ENCODE assay signal across 9 mouse cellular contexts in the genomic region with DNA sequence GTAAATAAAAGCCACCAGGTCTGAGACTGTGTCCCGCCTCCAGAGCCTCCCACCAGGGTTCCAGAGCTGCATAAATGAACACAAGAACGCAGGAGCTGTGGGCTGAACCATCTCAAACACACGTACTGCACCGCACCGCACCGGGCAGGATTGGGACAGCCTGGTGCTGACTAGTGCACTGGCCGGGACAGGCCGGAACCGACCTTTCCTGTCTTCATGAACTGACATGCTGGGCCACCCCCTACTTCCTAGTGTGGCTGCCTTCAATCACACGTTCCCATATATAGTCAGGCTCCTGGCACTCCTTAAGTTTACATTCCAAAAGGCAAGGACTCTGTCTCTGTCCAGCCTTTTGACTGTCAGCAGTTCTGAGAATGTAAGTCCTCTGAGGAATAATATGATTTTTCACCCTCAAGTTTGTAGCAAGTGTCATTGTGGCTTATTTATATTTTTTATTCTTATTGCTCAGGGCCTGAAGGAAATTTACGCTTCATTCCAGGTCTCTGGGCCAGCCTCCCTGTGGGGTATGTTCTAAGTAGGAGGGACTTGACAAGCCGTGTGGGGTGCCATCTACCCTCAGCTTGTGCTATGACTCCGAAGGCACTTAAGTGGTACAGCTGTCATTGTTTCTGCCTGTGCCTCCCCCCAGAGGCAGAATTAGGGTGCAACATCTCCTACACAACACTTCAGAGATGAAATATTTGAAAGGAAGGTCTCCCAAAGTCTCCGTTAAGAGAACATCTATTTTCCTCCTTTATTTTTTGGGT. TPM values are rescaled to one million over a fixed set of nuclear protein-coding genes. Genes with fewer than 3 reads are reported as not detected.
DNase-seq lines count a peak whose midpoint lies in the region; ATAC-seq and TF ChIP-seq lines count a peak whose summit lies in the region.
"Had no signal": no experiment of that assay in that cellular context is flagged by ENCODE, and none has a peak within 500 bp of the region (broad histone marks: within the 10 kb centered on the region; RNA-seq: fewer than 3 reads in every experiment).

No protein-coding gene starts in this region.

- peak overlapping the region; percentile 10; the same call in 1 of the 2 replicates for H3K27ac ChIP-seq in midbrain, embryonic 12.5 days (replicated peaks)
- no peak overlapping the region for H3K27ac ChIP-seq in midbrain, embryonic 11.5 days (ENCODE audit: low read depth, low read length)
- peak overlapping the region; percentile 70 for H3K27ac ChIP-seq in liver, postnatal 0 days (ENCODE audit: low read depth)

- no peak for ATAC-seq in midbrain, embryonic 12.5 days (ENCODE audit: low FRiP score, low read depth)
- no peak for ATAC-seq in midbrain, embryonic 11.5 days (ENCODE audit: low FRiP score)
- peak; percentile 57 for ATAC-seq in liver, postnatal 0 days
- no peak for ATAC-seq in CD4-positive, CD25-positive, alpha-beta regulatory T cell, adult 4 months
- ATAC-seq in erythroid progenitor cell, adult 5-6 weeks (replicated peaks; ENCODE audit: low FRiP score, poor library complexity, severe bottlenecking) = no peak

- H3K9me3 ChIP-seq in midbrain, embryonic 12.5 days = no peaks in the 10 kb centered on the region
- no peaks in the 10 kb centered on the region for H3K9me3 ChIP-seq in midbrain, embryonic 11.5 days (ENCODE audit: control insufficient read depth, low read length)
- H3K9me3 ChIP-seq in liver, postnatal 0 days (ENCODE audit: low read length) = no peaks in the 10 kb centered on the region

- H3K4me3 ChIP-seq in midbrain, embryonic 12.5 days = no peak overlapping the region
- no peak overlapping the region for H3K4me3 ChIP-seq in midbrain, embryonic 11.5 days (ENCODE audit: low read depth, low read length)
- H3K4me3 ChIP-seq in liver, postnatal 0 days (ENCODE audit: low read depth, low read length) = no peak overlapping the region
- H3K4me3 ChIP-seq: myocyte had no signal

- no peak overlapping the region for H3K4me2 ChIP-seq in midbrain, embryonic 12.5 days (replicated peaks)
- H3K4me2 ChIP-seq in midbrain, embryonic 11.5 days = no peak overlapping the region
- H3K4me2 ChIP-seq in liver, postnatal 0 days (ENCODE audit: low read depth, low read length) = peak overlapping the region; percentile 2; the same call in 1 of the 2 replicates

- TF ChIP-seq CTCF in liver, postnatal 0 days (IDR thresholded peaks at IDR 0.05; ENCODE audit: low read depth) = peak; percentile 57

- no peak overlapping the region for H3K9ac ChIP-seq in midbrain, embryonic 12.5 days (replicated peaks)
- H3K9ac ChIP-seq in midbrain, embryonic 11.5 days (ENCODE audit: low read length) = no peak overlapping the region
- no peak overlapping the region for H3K9ac ChIP-seq in liver, postnatal 0 days (replicated peaks)

- TF ChIP-seq EP300 in liver, postnatal 0 days (IDR thresholded peaks at IDR 0.05; ENCODE audit: low read depth) = no peak

- DNase-seq in midbrain, embryonic 11.5 days (ENCODE audit: low spot score, missing footprints) = no peak
- DNase-seq in fibroblast of lung, adult 2 months (ENCODE audit: low read depth) = peak; percentile 60
- peak; percentile 49 for DNase-seq in kidney, adult 18-20 months
- DNase-seq in liver, postnatal 0 days = peak; percentile 22
- DNase-seq in cerebellum, postnatal 25 days = no peak

- H3K36me3 ChIP-seq in midbrain, embryonic 12.5 days = peaks cover 13% of the 10 kb centered on the region
- no peaks in the 10 kb centered on the region for H3K36me3 ChIP-seq in midbrain, embryonic 11.5 days (ENCODE audit: control insufficient read depth, insufficient read depth, low read length)
- H3K36me3 ChIP-seq in liver, postnatal 0 days (replicated peaks; ENCODE audit: insufficient read depth, low read length) = no peaks in the 10 kb centered on the region

- no peaks in the 10 kb centered on the region for H3K27me3 ChIP-seq in midbrain, embryonic 12.5 days
- no peaks in the 10 kb centered on the region for H3K27me3 ChIP-seq in midbrain, embryonic 11.5 days (ENCODE audit: control insufficient read depth, insufficient read depth, low read length)
- no peaks in the 10 kb centered on the region for H3K27me3 ChIP-seq in liver, postnatal 0 days (ENCODE audit: insufficient read depth, low read length)

- WGBS in midbrain, embryonic 12.5 days = 77% methylated on average over 14 of the region's 14 CpGs
- 78% methylated on average over 14 of the region's 14 CpGs for WGBS in midbrain, embryonic 11.5 days
- WGBS in liver, postnatal 0 days (ENCODE audit: insufficient replicate concordance) = 48% methylated on average over 14 of the region's 14 CpGs

- H3K4me1 ChIP-seq in midbrain, embryonic 12.5 days = no peaks in the 10 kb centered on the region
- no peaks in the 10 kb centered on the region for H3K4me1 ChIP-seq in midbrain, embryonic 11.5 days (ENCODE audit: control insufficient read depth, insufficient read depth, low read length)
- peaks cover 14% of the 10 kb centered on the region for H3K4me1 ChIP-seq in liver, postnatal 0 days (ENCODE audit: insufficient read depth)

RNA-seq across cellular contexts. Expression of a gene that starts 1.1 kb away (rescaled TPM):
- polyA plus RNA-seq in midbrain, embryonic 12.5 days (2016; fragmentation: Nextera tagmentation; extraction: Ambion mirVana) = 10.1 and 10.4 TPM in 2 replicates
- 9.5 and 10.4 TPM in 2 replicates for polyA plus RNA-seq in midbrain, embryonic 11.5 days (2014; fragmentation: Nextera tagmentation; extraction: Ambion mirVana)
- polyA plus RNA-seq in liver, postnatal 0 days (2015; fragmentation: Nextera tagmentation; extraction: Ambion mirVana) = 8.3 and 9.4 TPM in 2 replicates
- under 1 TPM; 0.56 to 0.79 TPM for polyA plus RNA-seq in CD4-positive, CD25-positive, alpha-beta regulatory T cell, adult 4 months (2017; shearing (Covaris generic))
- not detected in 2 replicates for total RNA-seq in erythroid progenitor cell, adult 5-6 weeks (2015; ENCODE audit: low replicate concordance)
- total RNA-seq in erythroid progenitor cell, adult 5-6 weeks (2017; ENCODE audit: low replicate concordance) = not detected in 2 replicates

RNA-seq across cellular contexts. Expression of a gene that starts 33.5 kb away (rescaled TPM):
- polyA plus RNA-seq in midbrain, embryonic 12.5 days (2016; fragmentation: Nextera tagmentation; extraction: Ambion mirVana) = 45.5 and 46.3 TPM in 2 replicates
- polyA plus RNA-seq in midbrain, embryonic 11.5 days (2014; fragmentation: Nextera tagmentation; extraction: Ambion mirVana) = 22.5 and 23.2 TPM in 2 replicates
- 5.3 and 5.7 TPM in 2 replicates for polyA plus RNA-seq in liver, postnatal 0 days (2015; fragmentation: Nextera tagmentation; extraction: Ambion mirVana)
- polyA plus RNA-seq in CD4-positive, CD25-positive, alpha-beta regulatory T cell, adult 4 months (2017; shearing (Covaris generic)) = 10 to 100 TPM; 24.4 to 36.8 TPM
- 3.2 and 5.0 TPM in 2 replicates for total RNA-seq in erythroid progenitor cell, adult 5-6 weeks (2015; ENCODE audit: low replicate concordance)
- 10.5 and 42.6 TPM in 2 replicates for total RNA-seq in erythroid progenitor cell, adult 5-6 weeks (2017; ENCODE audit: low replicate concordance)

RNA-seq across cellular contexts. Expression of a gene that starts 38.3 kb away (rescaled TPM):
- not detected in 2 replicates for polyA plus RNA-seq in midbrain, embryonic 12.5 days (2016; fragmentation: Nextera tagmentation; extraction: Ambion mirVana)
- not detected in 2 replicates for polyA plus RNA-seq in midbrain, embryonic 11.5 days (2014; fragmentation: Nextera tagmentation; extraction: Ambion mirVana)
- polyA plus RNA-seq in liver, postnatal 0 days (2015; fragmentation: Nextera tagmentation; extraction: Ambion mirVana) = not detected in 2 replicates
- not detected for polyA plus RNA-seq in CD4-positive, CD25-positive, alpha-beta regulatory T cell, adult 4 months (2017; shearing (Covaris generic))
- total RNA-seq in erythroid progenitor cell, adult 5-6 weeks (2015; ENCODE audit: low replicate concordance) = not detected in 2 replicates
- total RNA-seq in erythroid progenitor cell, adult 5-6 weeks (2017; ENCODE audit: low replicate concordance) = not detected in 2 replicates
- polyA plus RNA-seq: myocyte had no signal

RNA-seq across cellular contexts. Expression of a gene that starts 50.9 kb away (rescaled TPM):
- 26.8 and 28.7 TPM in 2 replicates for polyA plus RNA-seq in midbrain, embryonic 12.5 days (2016; fragmentation: Nextera tagmentation; extraction: Ambion mirVana)
- polyA plus RNA-seq in midbrain, embryonic 11.5 days (2014; fragmentation: Nextera tagmentation; extraction: Ambion mirVana) = 16.7 and 20.4 TPM in 2 replicates
- 7.3 and 8.6 TPM in 2 replicates for polyA plus RNA-seq in liver, postnatal 0 days (2015; fragmentation: Nextera tagmentation; extraction: Ambion mirVana)
- 10 to 100 TPM; 18.2 to 33.2 TPM for polyA plus RNA-seq in CD4-positive, CD25-positive, alpha-beta regulatory T cell, adult 4 months (2017; shearing (Covaris generic))
- 17.3 and 23.1 TPM in 2 replicates for total RNA-seq in erythroid progenitor cell, adult 5-6 weeks (2015; ENCODE audit: low replicate concordance)
- 20.0 and 22.6 TPM in 2 replicates for total RNA-seq in erythroid progenitor cell, adult 5-6 weeks (2017; ENCODE audit: low replicate concordance)

Comparison
In these comparisons a context has a peak if more than half of its experiments do, and no peak if none do; other contexts are left out.
1. DNase-seq: peak in fibroblast of lung, adult 2 months (single experiment), kidney, adult 18-20 months (single experiment) and liver, postnatal 0 days (single experiment); none in midbrain, embryonic 11.5 days (single experiment) and cerebellum, postnatal 25 days (0 of 2).